Mouse (Mus musculus): ENCODE results near the gene Pole3. TPM values are rescaled to one million over a fixed set of nuclear protein-coding genes. Genes with fewer than 3 reads are reported as not detected.

The Pole3 gene
- total and polyA plus RNA-seq, 2 experiments = 9.3 to 11.7 TPM

- peaks cover 10% of the 10 kb centered on the region; the same call in 1 of the 2 replicates for H3K79me2 ChIP-seq (ENCODE audit: control insufficient read depth, insufficient read depth, low read length)
- H3K4me1 ChIP-seq (ENCODE audit: control insufficient read depth, insufficient read depth, low read length) = peaks cover 31% of the 10 kb centered on the region
- H3K27ac ChIP-seq (replicated peaks; ENCODE audit: insufficient read depth, low read depth, low read length) = peak overlapping the region; percentile 89
- peaks cover 30% of the 10 kb centered on the region for H3K36me3 ChIP-seq (ENCODE audit: control insufficient read depth, insufficient read depth, low read length)
- H3K9ac ChIP-seq (ENCODE audit: low read depth, low read length) = no peak overlapping the region
- H3K4me3 ChIP-seq (ENCODE audit: insufficient read depth, low read depth, low read length) = no peak overlapping the region
- no peaks in the 10 kb centered on the region for H3K27me3 ChIP-seq (ENCODE audit: control insufficient read depth, insufficient read depth, low read length)
- TF ChIP-seq CTCF (IDR thresholded peaks at IDR 0.05; ENCODE audit: low read depth, low read length) (no peak), POLR2A (IDR thresholded peaks at IDR 0.05; ENCODE audit: extremely low read depth, insufficient read depth, low read length) (no peak)
- WGBS = 87% methylated on average over 7 of the region's 7 CpGs
- DNase-seq (ENCODE audit: extremely low read depth, low read depth, low spot score) = no peak
These were observed 9.9 kb downstream of the Pole3 start for GRCm38 (mm10) chr4:62514995-62515394.

DNA sequence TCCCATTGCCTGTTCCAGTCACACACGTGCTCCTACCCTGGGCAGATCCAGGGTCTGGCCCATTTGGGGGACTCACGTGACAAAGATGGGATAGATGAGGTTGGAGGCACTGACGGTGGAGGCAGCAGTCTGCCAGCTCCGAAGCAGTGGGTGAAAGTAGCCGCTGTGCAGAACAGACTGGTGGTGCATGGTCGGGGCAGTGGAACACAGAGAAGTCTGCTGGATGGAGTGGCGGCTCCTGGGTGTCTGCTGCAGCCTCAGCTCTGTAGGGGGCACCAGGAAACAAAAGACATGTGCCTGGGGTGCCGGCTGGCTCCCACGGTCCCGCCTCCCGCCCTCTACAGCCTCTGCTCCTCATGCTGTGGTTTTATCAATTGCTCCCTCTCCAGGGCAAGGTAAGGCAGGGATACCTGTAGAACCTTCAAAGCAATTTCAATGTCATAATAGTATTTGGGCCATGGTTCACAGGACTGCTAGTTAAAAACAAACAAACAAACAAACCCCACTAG lies 10.8 kb downstream of the Pole3 start:
- Histone ChIP-seq H3K79me2 (ENCODE audit: control insufficient read depth, insufficient read depth, low read length) (peaks cover 10% of the 10 kb centered on the region; the same call in 1 of the 2 replicates), H3K9ac (ENCODE audit: low read depth, low read length) (no peak overlapping the region), H3K36me3 (ENCODE audit: control insufficient read depth, insufficient read depth, low read length) (peaks cover 37% of the 10 kb centered on the region), H3K27me3 (ENCODE audit: control insufficient read depth, insufficient read depth, low read length) (no peaks in the 10 kb centered on the region), H3K4me1 (ENCODE audit: control insufficient read depth, insufficient read depth, low read length) (peaks cover 39% of the 10 kb centered on the region), H3K27ac (replicated peaks; ENCODE audit: insufficient read depth, low read depth, low read length) (no peak overlapping the region), H3K4me3 (ENCODE audit: insufficient read depth, low read depth, low read length) (no peak overlapping the region)
- 88% methylated on average over 11 of the region's 11 CpGs for WGBS
- no peak for DNase-seq (ENCODE audit: extremely low read depth, low read depth, low spot score)
- TF ChIP-seq CTCF (IDR thresholded peaks at IDR 0.05; ENCODE audit: low read depth, low read length) (no peak), POLR2A (IDR thresholded peaks at IDR 0.05; ENCODE audit: extremely low read depth, insufficient read depth, low read length) (no peak)

DNA sequence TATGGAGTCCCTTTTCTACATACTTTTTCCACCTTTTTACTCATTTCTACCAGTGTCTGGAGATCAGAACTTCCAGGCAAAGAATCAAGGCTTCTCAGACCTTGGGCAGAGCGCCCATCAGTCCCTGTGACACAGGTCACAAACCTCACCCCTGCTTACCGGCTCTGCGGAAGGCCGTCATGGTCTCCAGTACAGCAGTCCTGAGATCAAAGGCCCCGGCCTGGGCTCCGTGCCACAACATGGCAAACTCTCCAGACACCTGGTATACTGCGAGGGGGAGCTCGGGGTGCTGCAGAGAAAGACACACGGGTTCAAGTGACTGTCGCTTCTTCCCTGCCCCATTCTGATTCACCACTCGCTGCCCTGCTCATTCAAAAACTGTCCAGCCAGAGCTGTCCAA lies 14.9 kb downstream of the Pole3 start:
- H3K36me3 ChIP-seq (ENCODE audit: control insufficient read depth, insufficient read depth, low read length) = peaks cover 45% of the 10 kb centered on the region
- no peaks in the 10 kb centered on the region for H3K27me3 ChIP-seq (ENCODE audit: control insufficient read depth, insufficient read depth, low read length)
- H3K4me3 ChIP-seq (ENCODE audit: insufficient read depth, low read depth, low read length) = no peak overlapping the region
- H3K79me2 ChIP-seq (ENCODE audit: control insufficient read depth, insufficient read depth, low read length) = no peaks in the 10 kb centered on the region
- H3K27ac ChIP-seq (replicated peaks; ENCODE audit: insufficient read depth, low read depth, low read length) = peak overlapping the region; percentile 25
- WGBS = 22% methylated on average over 11 of the region's 11 CpGs
- TF ChIP-seq POLR2A (IDR thresholded peaks at IDR 0.05; ENCODE audit: extremely low read depth, insufficient read depth, low read length) (no peak), CTCF (IDR thresholded peaks at IDR 0.05; ENCODE audit: low read depth, low read length) (no peak)
- DNase-seq (ENCODE audit: extremely low read depth, low read depth, low spot score) = peak; percentile 96
- peaks cover 32% of the 10 kb centered on the region for H3K4me1 ChIP-seq (ENCODE audit: control insufficient read depth, insufficient read depth, low read length)
- no peak overlapping the region for H3K9ac ChIP-seq (ENCODE audit: low read depth, low read length)

DNA sequence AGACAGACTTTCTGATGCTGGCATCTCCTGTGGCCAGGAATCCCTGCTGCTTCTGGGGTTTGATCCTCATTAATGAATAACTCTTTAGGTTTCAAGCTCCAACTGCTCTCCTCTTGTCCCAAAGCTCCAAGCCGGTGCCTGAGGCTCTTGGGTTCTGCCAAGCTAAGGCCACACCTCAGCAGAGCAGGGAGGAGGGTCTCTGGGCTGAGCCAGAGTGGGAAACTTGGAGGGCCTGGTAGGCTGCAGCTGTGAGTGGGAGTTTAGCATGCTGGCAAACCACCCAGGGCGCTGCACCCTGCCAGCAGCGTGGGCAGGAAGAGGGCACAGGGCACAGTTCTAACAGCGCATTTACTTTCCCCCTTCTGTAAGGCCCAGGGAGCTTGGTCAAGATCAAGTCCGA lies 16.0 kb downstream of the Pole3 start:
- peaks cover 32% of the 10 kb centered on the region for H3K4me1 ChIP-seq (ENCODE audit: control insufficient read depth, insufficient read depth, low read length)
- DNase-seq (ENCODE audit: extremely low read depth, low read depth, low spot score) = peak; percentile 69
- H3K36me3 ChIP-seq (ENCODE audit: control insufficient read depth, insufficient read depth, low read length) = peaks cover 43% of the 10 kb centered on the region
- H3K4me3 ChIP-seq (ENCODE audit: insufficient read depth, low read depth, low read length) = no peak overlapping the region
- H3K27ac ChIP-seq (replicated peaks; ENCODE audit: insufficient read depth, low read depth, low read length) = peak overlapping the region; percentile 64
- no peaks in the 10 kb centered on the region for H3K27me3 ChIP-seq (ENCODE audit: control insufficient read depth, insufficient read depth, low read length)
- TF ChIP-seq CTCF (IDR thresholded peaks at IDR 0.05; ENCODE audit: low read depth, low read length) (no peak), POLR2A (IDR thresholded peaks at IDR 0.05; ENCODE audit: extremely low read depth, insufficient read depth, low read length) (no peak)
- H3K79me2 ChIP-seq (ENCODE audit: control insufficient read depth, insufficient read depth, low read length) = no peaks in the 10 kb centered on the region
- 0 out of 2 replicates have a peak overlapping the region, but pooled peaks have one; percentile 14 for H3K9ac ChIP-seq (ENCODE audit: low read depth, low read length)
- 22% methylated on average over 5 of the region's 5 CpGs for WGBS

GRCm38 (mm10) chr4:62506798-62507197 lies 18.1 kb downstream of the Pole3 start:
- H3K36me3 ChIP-seq (ENCODE audit: control insufficient read depth, insufficient read depth, low read length) = peaks cover 24% of the 10 kb centered on the region
- H3K4me3 ChIP-seq (ENCODE audit: insufficient read depth, low read depth, low read length) = no peak overlapping the region
- DNase-seq (ENCODE audit: extremely low read depth, low read depth, low spot score) = peak; percentile 68
- no peaks in the 10 kb centered on the region for H3K27me3 ChIP-seq (ENCODE audit: control insufficient read depth, insufficient read depth, low read length)
- peaks cover 41% of the 10 kb centered on the region for H3K4me1 ChIP-seq (ENCODE audit: control insufficient read depth, insufficient read depth, low read length)
- H3K79me2 ChIP-seq (ENCODE audit: control insufficient read depth, insufficient read depth, low read length) = no peaks in the 10 kb centered on the region
- H3K9ac ChIP-seq (ENCODE audit: low read depth, low read length) = no peak overlapping the region
- H3K27ac ChIP-seq (replicated peaks; ENCODE audit: insufficient read depth, low read depth, low read length) = peak overlapping the region; percentile 37; the same call in 1 of the 2 replicates
- TF ChIP-seq CTCF (IDR thresholded peaks at IDR 0.05; ENCODE audit: low read depth, low read length) (peak; percentile 52), POLR2A (IDR thresholded peaks at IDR 0.05; ENCODE audit: extremely low read depth, insufficient read depth, low read length) (no peak)
- WGBS = 30% methylated on average over 2 of the region's 2 CpGs

DNA sequence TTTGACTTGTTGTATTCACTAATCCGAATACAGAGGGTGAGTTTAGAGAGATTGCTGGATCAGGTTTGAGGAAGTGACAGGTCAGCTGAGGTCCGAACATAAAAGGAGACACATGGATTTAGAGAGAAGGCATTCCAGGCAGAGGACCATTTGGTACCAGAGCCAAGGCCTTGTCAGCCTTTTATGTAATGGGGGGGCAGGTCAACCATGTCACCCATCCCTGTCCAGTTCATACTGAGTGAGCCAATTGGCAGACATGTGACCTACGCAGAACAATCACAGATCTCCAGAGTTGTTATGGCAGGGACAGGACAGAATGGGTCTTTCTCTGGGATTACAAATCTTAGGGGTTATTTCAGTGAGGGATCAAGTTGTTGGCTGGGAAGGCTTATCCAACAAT lies 18.9 kb downstream of the Pole3 start:
- WGBS = 8% methylated on average over 3 of the region's 3 CpGs

More for the DNA sequence above, 18.9 kb downstream of the Pole3 start:
- H3K27me3 ChIP-seq (ENCODE audit: control insufficient read depth, insufficient read depth, low read length) = no peaks in the 10 kb centered on the region
- TF ChIP-seq CTCF (IDR thresholded peaks at IDR 0.05; ENCODE audit: low read depth, low read length) = no peak
- TF ChIP-seq POLR2A (IDR thresholded peaks at IDR 0.05; ENCODE audit: extremely low read depth, insufficient read depth, low read length) = no peak
- H3K27ac ChIP-seq (replicated peaks; ENCODE audit: insufficient read depth, low read depth, low read length) = peak overlapping the region; percentile 37; the same call in 1 of the 2 replicates
- peaks cover 19% of the 10 kb centered on the region for H3K36me3 ChIP-seq (ENCODE audit: control insufficient read depth, insufficient read depth, low read length)
- H3K79me2 ChIP-seq (ENCODE audit: control insufficient read depth, insufficient read depth, low read length) = peaks cover under 1% of the 10 kb centered on the region; the same call in 1 of the 2 replicates
- H3K4me1 ChIP-seq (ENCODE audit: control insufficient read depth, insufficient read depth, low read length) = peaks cover 41% of the 10 kb centered on the region
- H3K9ac ChIP-seq (ENCODE audit: low read depth, low read length) = no peak overlapping the region
- peak; percentile 90 for DNase-seq (ENCODE audit: extremely low read depth, low read depth, low spot score)
- no peak overlapping the region for H3K4me3 ChIP-seq (ENCODE audit: insufficient read depth, low read depth, low read length)
